Mouse (Mus musculus): ENCODE data around the gene 4930564D02Rik.

DNA sequence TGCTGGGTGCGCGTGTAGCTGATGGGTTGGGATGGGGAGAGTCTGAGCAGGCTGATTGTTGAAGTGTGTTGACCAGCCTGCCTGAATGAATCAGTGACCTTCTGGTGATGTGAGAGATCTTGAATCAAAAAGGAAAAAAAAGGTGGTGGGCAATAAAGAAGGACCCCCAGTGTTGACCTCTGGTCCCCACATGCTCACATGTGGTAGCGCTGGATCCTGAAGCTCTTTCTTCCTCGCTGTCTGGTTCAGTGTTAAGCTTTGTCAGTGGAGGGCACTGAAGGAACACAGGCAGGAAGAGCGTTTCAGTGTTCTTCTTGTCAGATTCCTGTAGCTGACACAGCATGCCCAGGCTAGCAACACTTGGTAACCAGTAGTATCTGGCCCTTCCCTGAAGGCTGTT is 9.2 kb downstream of the 4930564D02Rik start:
- TF ChIP-seq CTCF (IDR thresholded peaks at IDR 0.05; ENCODE audit: control insufficient read depth, insufficient read depth, low read length) (no peak), POLR2A (IDR thresholded peaks at IDR 0.05; ENCODE audit: borderline replicate concordance, control insufficient read depth, low read depth, low read length) (no peak)

All from bone marrow, adult 2 months (tissue).